Mouse (Mus musculus) adrenal gland, postnatal 4 days (tissue): ENCODE measurements around the gene Ing4. TPM values are rescaled to one million over a fixed set of nuclear protein-coding genes. Genes with fewer than 3 reads are reported as not detected.
"Not testable (repeated sequence)": the region's sequence is repeated elsewhere in the genome, so short reads cannot be mapped to it uniquely, and the experiment has no call there.

Experiments
- DNase-seq, 2 experiments: peaks; one replicate each; pipeline ENCODE4 v3.0.0; 2021 to 2022; ENCODE audit warnings: low spot score in 2 of 2, mixed read lengths in 2 of 2
- total RNA-seq, 2 experiments: library from RNA; stranded (reverse); gene quantifications; 2 replicates each; pipeline ENCODE4 v1.2.3; 2021

Gene Ing4
- total RNA-seq, 2 experiments from 2014 or later = 118 TPM

GRCm38 (mm10) chr6:125039131-125039530 is 429 bp upstream of the Ing4 start:
- no peak for DNase-seq

GRCm38 (mm10) chr6:125040221-125040620 is 661 bp downstream of the Ing4 start:
- DNase-seq = no peak

- DNase-seq = no peak
Measured at GRCm38 (mm10) chr6:125041047-125041446, 1.5 kb downstream of the Ing4 start.

GRCm38 (mm10) chr6:125042081-125042480 is 2.5 kb downstream of the Ing4 start:
- no peak for DNase-seq

DNA sequence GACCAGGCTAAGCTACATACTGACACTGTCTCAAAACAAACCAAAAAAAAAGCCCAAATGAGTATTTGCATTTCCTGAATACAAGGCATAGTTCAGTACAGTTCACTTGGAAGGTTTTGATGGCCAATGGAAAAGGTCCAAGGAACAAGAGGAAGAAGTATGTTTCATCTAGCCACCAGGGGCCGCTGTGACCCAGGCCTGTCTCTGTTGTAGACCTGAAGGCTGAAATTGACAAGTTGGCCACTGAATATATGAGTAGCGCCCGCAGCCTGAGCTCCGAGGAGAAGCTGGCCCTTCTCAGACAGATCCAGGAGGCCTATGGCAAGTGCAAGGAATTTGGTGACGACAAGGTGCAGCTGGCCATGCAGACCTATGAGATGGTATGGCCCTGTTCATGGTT is 7.1 kb downstream of the Ing4 start:
- DNase-seq = peak; percentile 35 to 69

- no peak for DNase-seq
Measured at GRCm38 (mm10) chr6:125049678-125050077, 10.1 kb downstream of the Ing4 start, which contains the start of gene Acrbp. TSS of gene Acrbp (plus strand) at chr6:125049689.

- DNase-seq = no peak
Measured at GRCm38 (mm10) chr6:125051237-125051636, 11.7 kb downstream of the Ing4 start.

DNA sequence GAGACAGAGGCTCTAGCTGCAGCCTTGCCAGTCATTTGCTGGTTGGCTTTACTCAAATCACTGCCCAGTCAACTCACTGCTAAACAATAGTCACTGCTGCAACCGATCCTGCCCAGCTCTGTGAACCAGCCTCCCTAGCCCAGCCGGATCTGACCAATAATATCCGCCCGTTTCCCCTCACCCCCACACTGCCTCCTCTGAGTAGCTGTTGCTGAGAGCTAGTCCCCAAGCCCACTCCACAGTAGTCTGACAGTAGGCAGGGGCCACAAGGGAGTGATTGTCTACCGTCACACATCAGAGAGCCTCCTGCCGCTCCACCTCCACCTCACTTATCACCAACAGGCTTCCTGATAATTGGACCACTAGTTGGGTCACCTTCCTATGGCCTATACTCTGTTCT is 21.9 kb downstream of the Ing4 start:
- DNase-seq = no peak

GRCm38 (mm10) chr6:125062511-125062910 is 23.0 kb downstream of the Ing4 start:
- DNase-seq = no peak

DNA sequence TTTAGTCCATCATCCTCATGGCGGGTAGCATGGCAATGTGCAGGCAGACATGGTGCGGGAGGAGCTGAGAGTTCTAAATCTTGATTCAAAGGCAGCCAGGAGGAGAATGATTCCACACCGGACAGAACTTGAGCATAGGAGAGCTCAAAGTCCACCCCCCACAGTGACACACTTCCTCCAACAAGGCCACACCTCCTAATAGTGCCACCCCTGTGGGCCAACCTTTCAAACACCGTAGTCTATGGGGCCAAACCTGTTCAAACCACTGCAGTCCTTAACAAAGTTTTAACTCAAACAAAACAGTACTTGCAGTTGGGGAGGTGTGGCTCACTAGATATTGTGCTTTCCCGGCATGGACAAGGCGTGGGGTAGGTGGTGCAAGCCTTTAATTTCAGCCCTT is 24.3 kb downstream of the Ing4 start:
- DNase-seq = no peak

DNA sequence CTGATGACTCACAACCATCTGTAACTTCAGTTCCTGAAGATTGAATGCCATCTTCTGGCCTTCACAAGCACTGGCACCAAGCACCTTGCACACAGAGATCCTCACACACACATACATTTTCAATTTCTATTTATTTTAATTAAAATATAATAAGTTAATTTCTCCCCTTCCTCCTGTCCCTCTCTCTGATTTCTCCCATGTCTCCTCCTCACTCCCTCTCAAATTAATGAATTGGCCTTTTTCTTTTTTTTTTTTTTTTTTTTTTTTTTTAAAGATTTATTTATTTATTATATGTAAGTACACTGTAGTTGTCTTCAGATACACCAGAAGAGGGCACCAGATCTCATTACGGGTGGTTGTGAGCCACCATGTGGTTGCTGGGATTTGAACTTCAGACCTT is 25.7 kb downstream of the Ing4 start:
- DNase-seq = not testable (repeated sequence)

GRCm38 (mm10) chr6:125067571-125067995 is 28.0 kb downstream of the Ing4 start, which contains the start of gene Lpar5:
TSS of gene Lpar5 (plus strand) at chr6:125067920.
- no peak for DNase-seq

GRCm38 (mm10) chr6:125071170-125071895 is 31.8 kb downstream of the Ing4 start:
- no peak for DNase-seq

- DNase-seq = no peak
Measured at GRCm38 (mm10) chr6:125071896-125072279, 32.3 kb downstream of the Ing4 start.

- no peak for DNase-seq
Measured at GRCm38 (mm10) chr6:125073825-125074224, 34.3 kb downstream of the Ing4 start.

- DNase-seq = no peak
Measured at GRCm38 (mm10) chr6:125081394-125081793, 41.8 kb downstream of the Ing4 start.

GRCm38 (mm10) chr6:125081797-125082560 is 42.4 kb downstream of the Ing4 start:
- peak; percentile 74 to 78 for DNase-seq

GRCm38 (mm10) chr6:125082801-125083386 is 43.3 kb downstream of the Ing4 start:
- no peak for DNase-seq

DNA sequence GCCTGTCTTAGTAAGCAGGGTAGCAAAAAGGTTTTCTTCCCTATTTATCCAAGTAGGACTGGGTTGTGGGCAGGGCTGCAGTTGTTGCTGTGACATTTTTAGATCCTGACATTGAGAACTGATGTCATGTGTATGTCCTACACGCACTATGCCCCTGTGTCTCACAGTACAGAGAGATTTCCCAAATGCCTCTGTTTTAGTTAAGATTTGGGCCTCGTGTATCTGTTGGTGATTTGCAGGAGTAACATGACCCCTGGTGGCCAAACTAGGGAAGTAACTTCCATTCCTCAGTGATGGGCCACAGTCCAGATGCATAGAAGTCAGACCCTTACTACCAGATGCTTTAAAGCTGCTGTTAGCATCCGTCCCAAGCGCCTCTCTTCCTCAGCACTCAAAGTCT is 44.9 kb downstream of the Ing4 start:
- DNase-seq = no peak

DNA sequence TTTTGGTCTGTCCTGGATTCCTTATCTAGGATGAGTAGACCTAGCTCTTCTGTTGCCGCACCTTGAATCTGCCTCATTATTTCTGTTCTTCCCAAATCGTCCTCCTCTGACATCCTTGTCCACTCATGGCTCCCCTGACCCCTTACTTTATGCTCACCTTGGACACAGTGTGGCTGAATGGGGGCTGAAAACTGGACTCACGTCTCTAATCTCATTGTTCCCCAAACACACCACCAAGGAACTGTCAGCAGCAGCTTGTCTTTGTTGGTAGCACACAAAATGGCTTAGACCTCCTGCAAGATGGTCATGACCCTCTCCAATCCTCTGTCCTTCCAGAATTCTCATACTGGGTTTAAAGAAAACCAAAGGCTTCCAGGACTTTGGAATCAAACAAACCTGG is 48.4 kb downstream of the Ing4 start:
- DNase-seq = no peak

GRCm38 (mm10) chr6:125088561-125089321 is 49.2 kb downstream of the Ing4 start:
- DNase-seq = peak; percentile 43 to 69
